Mouse (Mus musculus) cerebellum, adult (tissue): ENCODE measurements around the gene Cacnb1.

Experiments used
- ATAC-seq: cut with Nextera tagmentation; 2 replicates; pipeline ENCODE4 v1.9.2; 2017; ENCODE audit warnings: mild to moderate bottlenecking, moderate library complexity, mixed read lengths; ENCODE audit not compliant: insufficient number of reproducible peaks, low FRiP score, low TSS enrichment

Cacnb1 gene

DNA sequence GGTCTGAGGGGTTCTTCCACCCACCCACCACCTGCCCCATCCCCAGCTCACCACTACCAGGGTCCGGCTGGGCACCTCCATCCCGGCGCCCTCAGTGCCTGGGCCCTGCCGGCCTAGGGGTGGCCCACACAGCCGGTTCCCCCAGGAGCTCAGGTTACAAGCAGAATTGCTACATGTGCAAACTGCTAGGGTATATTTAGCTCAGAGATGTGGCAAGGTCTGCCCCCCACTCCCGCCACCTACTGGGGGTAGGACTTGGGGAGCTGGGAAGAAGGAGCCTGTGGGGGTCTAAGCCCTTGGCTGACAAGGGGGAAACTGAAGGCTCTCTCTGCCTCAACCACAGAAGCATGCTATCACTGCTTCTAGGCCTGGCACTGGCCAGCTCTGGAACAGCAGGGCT is 4.6 kb downstream of the Cacnb1 start:
- ATAC-seq: no peak

- no peak for ATAC-seq
These were observed 6.0 kb downstream of the Cacnb1 start for GRCm38 (mm10) chr11:98016824-98017223.

GRCm38 (mm10) chr11:98016177-98016576 is 6.7 kb downstream of the Cacnb1 start:
- ATAC-seq: no peak

GRCm38 (mm10) chr11:98012831-98013230 is 10.0 kb downstream of the Cacnb1 start:
- ATAC-seq: no peak

DNA sequence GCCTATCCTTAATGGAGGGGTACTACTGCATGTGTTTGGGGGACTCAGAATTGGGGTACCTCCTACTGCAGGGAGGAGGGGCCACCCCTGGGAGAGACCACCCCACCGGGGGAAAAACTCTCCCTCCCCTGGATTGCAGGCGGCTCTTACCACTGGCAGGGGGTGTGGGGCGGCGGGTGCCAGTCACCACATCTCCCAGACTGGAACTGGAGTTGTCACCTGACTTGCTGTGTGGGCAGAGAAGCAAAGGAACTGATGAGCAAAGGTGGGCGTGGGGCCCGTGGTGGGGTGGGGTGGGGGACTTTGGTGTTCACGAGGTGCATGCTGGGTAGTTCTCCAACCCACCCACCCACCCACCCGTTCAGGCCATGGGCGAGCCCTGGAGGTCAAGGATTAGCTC is 11.1 kb downstream of the Cacnb1 start:
- ATAC-seq: no peak

DNA sequence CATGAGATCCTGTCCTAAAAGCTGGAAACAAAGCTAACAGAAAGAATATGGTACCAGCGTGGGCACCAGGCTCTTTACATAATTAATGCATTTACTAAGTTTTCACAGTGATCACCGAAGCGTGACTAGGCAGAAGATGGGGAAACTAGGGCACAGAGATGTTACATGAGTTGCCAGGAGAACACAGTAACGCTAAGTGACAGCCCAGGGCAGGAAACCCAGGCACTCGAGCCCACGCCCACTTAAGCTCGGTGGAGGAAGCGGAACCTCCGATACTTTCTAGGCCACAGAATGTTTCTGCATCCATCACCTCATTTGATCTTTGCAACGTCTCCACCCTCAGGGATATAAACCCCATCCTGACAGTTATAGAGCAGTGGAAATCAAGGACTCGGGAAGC is 14.7 kb downstream of the Cacnb1 start:
- no peak for ATAC-seq

DNA sequence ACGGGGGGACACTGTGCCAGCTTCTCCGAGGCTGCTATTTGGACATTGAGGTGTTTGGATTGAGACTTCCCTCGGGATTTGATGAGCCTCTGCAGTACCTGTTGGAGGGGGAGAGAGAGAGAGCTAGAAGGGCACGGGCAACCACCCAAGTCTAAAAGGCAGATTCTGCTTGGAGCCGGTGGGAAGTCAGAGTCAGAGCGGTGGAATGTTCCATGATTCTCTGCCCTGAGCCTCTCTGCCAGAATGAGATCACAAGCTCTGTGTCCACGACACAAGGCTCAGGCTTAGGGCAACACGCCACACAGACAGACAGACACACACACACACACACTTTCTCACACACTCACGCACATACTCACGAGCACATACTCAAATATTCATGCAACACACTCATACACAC is 17.1 kb downstream of the Cacnb1 start:
- no peak for ATAC-seq

- ATAC-seq: no peak
These were observed 17.8 kb downstream of the Cacnb1 start for GRCm38 (mm10) chr11:98005076-98005475.

DNA sequence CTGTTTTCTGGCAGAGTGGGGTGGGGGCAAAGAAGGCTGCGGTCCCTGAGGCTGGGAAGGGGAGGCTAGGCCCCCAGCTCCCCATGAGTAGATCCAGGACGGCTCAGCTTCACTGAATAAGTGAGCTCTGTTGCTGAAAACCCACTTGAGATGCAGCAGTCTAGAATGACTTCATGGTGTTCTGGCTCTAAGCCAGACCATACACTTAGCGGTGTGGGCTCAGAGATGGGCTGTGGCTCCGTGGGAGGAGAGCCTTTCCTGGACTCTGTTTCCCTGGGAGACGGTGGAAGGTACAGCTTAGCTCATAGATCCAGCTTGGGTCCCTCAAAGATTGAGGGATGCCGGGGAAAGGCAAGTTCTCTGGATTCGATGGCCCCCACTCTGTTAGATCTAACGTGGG is 18.7 kb downstream of the Cacnb1 start:
- no peak for ATAC-seq

GRCm38 (mm10) chr11:98003171-98003671 is 19.6 kb downstream of the Cacnb1 start:
- ATAC-seq: no peak

DNA sequence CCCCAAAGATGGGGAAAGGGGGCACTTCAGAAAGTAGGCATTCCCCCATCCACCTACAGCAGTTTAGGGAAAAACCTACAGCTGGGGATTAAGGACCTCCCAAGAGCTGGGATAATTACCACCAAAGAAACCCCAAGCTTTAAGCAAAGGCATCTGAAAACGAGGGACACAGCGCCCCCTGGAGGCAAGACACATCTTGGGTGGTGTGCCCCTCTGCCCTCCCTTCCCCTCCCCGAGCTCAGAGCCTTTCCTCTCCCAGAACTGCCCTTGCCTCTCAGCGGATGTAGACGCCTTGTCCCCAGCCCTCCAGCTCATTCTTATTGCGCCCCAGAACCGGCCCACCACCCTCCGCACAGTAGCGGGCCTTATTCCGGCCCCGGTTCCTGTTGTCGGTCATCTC is 20.2 kb downstream of the Cacnb1 start:
- no peak for ATAC-seq

DNA sequence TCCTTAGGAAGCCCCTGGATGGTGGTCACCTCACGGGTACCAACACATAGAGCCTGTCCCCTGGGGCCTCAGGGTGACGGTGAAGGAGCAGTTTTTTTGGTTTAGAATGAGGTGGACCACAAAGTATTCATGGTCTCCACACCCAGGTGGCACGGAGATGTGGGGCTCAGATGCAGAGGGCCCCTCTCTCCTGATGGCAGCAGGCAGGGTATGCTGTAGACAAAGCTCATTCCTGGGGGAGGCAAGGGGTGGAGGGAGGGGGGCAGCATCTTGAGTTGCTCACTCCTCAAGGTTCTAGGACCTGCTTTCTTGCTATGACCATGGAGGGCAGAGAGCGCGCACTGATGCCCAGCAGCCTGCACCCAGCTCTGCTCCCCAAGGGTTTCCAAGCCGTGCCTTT is 20.8 kb downstream of the Cacnb1 start:
- ATAC-seq: no peak

DNA sequence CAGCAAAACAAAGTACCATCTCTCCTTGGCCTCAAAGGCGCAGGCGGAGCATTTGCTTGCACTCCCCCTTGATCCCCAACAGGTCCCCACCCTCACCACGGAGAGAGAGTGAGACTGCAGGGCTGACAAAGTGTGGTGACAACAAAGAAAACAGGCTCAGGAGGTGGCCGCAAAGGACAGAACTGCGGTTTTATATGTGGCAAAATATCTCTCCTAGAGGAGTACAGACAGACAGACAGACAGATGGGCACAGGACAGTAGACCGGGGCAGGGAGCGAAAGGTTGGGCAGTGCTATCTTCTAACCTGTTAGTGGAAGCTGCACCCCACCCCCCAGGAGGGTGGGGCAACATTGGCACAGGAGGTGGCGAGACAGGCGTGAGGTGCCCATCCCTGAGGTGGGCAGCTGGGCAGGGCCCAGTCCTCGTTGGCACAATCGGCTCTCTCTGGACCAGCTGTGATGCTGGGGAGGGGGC is 21.4 kb downstream of the Cacnb1 start:
- ATAC-seq: no peak

DNA sequence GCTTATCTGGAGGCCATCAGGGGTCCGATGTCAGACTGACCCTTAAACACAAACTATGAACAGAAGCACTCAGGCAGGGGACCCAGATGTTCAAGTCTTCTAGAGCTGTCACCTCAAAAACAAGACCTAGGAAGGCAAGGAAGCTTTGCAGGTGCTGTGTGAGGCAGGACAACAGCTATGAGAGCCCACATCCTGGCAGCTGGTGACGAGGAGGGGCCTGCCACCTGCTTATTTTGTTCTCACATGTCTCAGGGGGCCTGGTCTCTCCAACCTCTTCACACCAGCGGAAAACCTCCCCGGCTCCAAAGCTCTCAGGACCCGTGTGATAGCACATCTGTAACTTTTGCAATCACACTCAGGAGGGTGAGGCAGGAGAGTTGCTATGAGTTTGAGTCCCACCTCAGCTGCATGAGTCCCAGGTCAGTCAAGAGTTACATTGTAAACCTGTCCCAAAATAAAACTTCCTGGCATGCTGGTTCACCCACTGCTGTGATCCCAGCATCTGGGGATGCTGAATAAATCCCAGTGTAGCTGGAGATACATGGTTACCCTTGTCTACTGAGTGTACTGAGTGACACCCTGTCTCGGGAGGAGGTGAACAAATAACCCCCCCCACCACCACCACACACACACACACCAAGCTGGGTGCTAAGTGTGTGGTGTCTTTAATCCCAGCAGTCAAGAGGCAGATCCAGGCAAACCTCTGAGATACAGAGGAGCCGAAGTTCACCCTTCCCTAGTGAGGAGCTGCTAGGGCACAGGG is 22.3 kb downstream of the Cacnb1 start:
- no peak for ATAC-seq

DNA sequence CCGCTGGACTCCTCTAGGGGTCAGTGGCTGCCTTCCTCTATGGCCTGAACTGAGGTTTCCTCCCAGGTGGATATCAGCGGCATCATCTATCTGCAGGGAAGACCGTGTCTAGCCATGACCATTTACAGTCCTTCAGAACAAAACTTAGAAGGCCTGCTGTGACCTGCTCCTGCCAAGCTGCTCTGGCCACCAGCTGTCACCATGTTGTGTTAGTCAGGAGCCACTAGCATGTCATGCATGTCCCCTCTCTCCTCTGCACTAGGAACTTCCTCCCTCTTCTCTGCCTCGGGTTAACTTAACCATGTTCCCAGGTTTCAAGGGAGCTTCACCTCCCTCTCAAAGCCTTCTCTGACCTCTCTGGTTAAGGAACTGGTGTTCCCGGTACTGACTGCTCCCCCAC is 23.1 kb downstream of the Cacnb1 start:
- no peak for ATAC-seq

- no peak for ATAC-seq
These were observed 23.8 kb downstream of the Cacnb1 start for GRCm38 (mm10) chr11:97998898-97999608.

DNA sequence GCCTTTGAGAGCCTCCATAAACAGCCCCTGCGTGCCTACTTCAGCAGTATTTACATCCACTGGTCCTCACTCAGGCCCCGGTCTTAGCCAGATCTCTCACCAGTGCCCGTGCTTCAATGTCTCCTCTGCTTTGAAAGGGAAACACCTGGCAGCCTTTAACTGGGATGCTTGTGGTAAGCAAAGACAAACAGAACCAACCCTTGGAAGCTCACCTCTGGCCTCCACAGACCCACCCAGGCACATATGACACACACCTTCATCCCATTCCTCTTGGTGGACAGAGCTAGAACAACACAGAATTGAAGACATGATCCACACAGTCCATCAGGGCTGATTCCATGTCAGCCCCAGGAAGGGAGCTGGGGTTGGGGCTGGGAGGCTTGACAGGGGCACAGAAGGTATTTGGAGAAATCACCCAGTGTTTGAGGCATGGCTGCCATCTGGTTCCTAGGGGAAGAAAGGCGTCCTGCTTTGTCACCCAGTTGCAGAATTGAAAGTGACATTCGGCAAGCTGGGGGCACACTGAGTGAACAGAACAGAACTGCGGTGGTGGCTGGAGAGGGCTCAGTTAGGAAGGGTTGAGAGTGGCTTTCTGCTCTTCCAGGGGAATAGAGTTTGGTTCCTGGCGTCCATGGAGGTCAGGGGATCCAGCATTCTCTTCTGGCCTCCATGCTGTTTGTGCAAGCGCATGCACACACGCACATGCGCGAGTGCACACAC is 24.6 kb downstream of the Cacnb1 start:
- ATAC-seq: no peak

DNA sequence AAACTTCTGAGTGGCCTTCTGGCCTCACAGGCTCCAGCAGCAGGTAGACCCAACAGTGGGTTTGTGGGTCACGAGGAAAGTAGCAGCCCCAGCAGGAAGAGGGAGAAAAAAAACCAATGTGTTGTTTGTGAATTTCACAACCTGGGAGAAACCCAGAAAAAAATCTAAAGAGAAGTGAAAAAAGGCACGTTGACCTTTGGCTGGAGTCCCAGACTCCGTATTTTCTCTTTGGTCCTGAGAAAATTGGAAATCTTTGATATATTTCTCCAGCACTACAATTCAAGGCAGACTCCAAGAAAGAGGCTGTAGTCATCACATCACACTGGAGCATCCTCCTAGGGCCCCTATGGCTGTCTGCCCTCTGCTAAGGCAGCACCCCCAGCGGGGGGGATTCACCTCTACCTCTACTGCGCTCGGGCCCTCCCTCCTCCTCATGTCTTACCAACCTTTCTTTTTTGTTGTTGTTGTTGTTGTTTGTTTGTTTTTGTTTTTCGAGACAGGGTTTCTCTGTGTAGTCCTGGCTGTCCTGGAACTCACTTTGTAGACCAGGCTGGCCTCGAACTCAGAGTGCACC is 25.4 kb downstream of the Cacnb1 start:
- no peak for ATAC-seq

DNA sequence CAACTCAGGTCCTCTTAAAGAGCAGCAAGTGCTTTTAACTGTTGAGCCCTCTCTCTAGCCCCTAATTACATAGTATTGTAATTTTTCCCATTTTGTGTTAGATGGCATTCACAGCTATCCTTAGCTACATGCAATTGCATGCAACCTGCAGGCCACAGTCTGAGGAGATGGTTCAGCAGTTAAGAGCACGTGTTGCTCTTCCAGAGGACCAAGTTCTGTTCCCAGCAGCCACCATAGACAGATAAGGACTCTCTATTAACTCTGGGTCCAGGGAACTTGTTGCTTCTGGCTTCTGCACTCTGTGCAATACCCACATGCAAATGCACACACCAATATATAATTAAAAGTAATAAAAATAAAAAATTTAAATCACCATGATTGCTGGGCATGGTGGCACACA is 26.1 kb downstream of the Cacnb1 start:
- no peak for ATAC-seq

GRCm38 (mm10) chr11:97995564-97996288 is 27.1 kb downstream of the Cacnb1 start, which contains the start of gene Arl5c:
Gene Arl5c (minus strand): TSS chr11:97996181.
- no peak for ATAC-seq
